Mouse (Mus musculus) CH12.LX (cell line): ENCODE results near the gene Clec2d. TPM values are rescaled to one million over a fixed set of nuclear protein-coding genes. Genes with fewer than 3 reads are reported as not detected.

Source experiments
- DNase-seq: peaks from one replicate; pipeline ENCODE4 v3.0.0-alpha.2; 2013; ENCODE audit errors: extremely low read depth
- H3K27ac ChIP-seq: 2 replicates; pipeline ENCODE4 v1.5.1; 2012; ENCODE audit warnings: low read depth, mild to moderate bottlenecking, control low read depth, moderate library complexity; ENCODE audit not compliant: insufficient read depth
- H3K27me3 ChIP-seq: replicated peaks from 2 replicates; pipeline ENCODE3; 2012; ENCODE audit warnings: inconsistent platforms
- H3K36me3 ChIP-seq, 2 experiments: replicated peaks in 1 of 2; 2 replicates each; pipeline versions ENCODE3 to v1.6.1; 2012; ENCODE audit warnings: inconsistent platforms in 1 of 2, low read length in 1 of 2, mild to moderate bottlenecking in 1 of 2, mixed read lengths in 1 of 2, moderate library complexity in 1 of 2; ENCODE audit not compliant: control insufficient read depth in 1 of 2, insufficient read depth in 1 of 2
- H3K4me1 ChIP-seq, 2 experiments: 2 replicates each; pipeline ENCODE4 v1.6.1; 2012; ENCODE audit warnings: inconsistent platforms in 1 of 2, moderate library complexity in 1 of 2; ENCODE audit not compliant: insufficient read depth in 2 of 2, control insufficient read depth in 1 of 2
- H3K4me2 ChIP-seq: 2 replicates; pipeline ENCODE4 v1.6.1; 2012; ENCODE audit warnings: low read depth, mild to moderate bottlenecking, control low read depth; ENCODE audit not compliant: poor library complexity, insufficient read depth, severe bottlenecking
- H3K4me3 ChIP-seq, 3 experiments: fragments of 150-350 bp in 1 of 3; sonication (generic) in 1 of 3; replicated peaks in 1 of 3; 2 replicates each; pipeline versions ENCODE3 to v1.5.1; 2011 to 2012; ENCODE audit warnings: low read depth in 2 of 3, low read length in 2 of 3, mild to moderate bottlenecking in 2 of 3, moderate library complexity in 2 of 3, control low read depth in 1 of 3, improper control_type of control experiment in 1 of 3, inconsistent platforms in 1 of 3, mixed read lengths in 1 of 3; ENCODE audit not compliant: poor library complexity in 1 of 3
- H3K79me2 ChIP-seq: replicated peaks from 2 replicates; pipeline ENCODE4 v1.6.1; 2012; ENCODE audit warnings: mild to moderate bottlenecking, moderate library complexity; ENCODE audit not compliant: control insufficient read depth, poor library complexity, insufficient read depth, severe bottlenecking; ENCODE audit errors: extremely low read depth
- H3K9ac ChIP-seq: 2 replicates; pipeline ENCODE4 v1.6.1; 2012; ENCODE audit warnings: low read depth, mild to moderate bottlenecking, control low read depth, moderate library complexity; ENCODE audit not compliant: insufficient read depth
- H3K9me3 ChIP-seq: replicated peaks from 2 replicates; pipeline ENCODE3; 2012; ENCODE audit warnings: low read length, inconsistent platforms, mixed read lengths
- BHLHE40 ChIP-seq: IDR thresholded peaks from 2 replicates; pipeline ENCODE4 v1.6.1; 2011; ENCODE audit warnings: mild to moderate bottlenecking, low read depth, low read length, improper control_type of control experiment
- CHD2 ChIP-seq: IDR thresholded peaks from 2 replicates; pipeline ENCODE4 v1.6.1; 2011; ENCODE audit warnings: low read length, improper control_type of control experiment
- E2F4 ChIP-seq: IDR thresholded peaks from 2 replicates; pipeline ENCODE4 v1.6.1; 2011; ENCODE audit warnings: low read depth, low read length, improper control_type of control experiment; ENCODE audit not compliant: insufficient replicate concordance
- EP300 ChIP-seq: IDR thresholded peaks from 2 replicates; pipeline ENCODE4 v1.6.1; 2011; ENCODE audit warnings: low read length, improper control_type of control experiment
- ETS1 ChIP-seq: conservative IDR thresholded peaks from 2 replicates; pipeline ENCODE4 v1.6.1; 2012; ENCODE audit warnings: low read depth, mild to moderate bottlenecking, inconsistent platforms, low read length, improper control_type of control experiment, moderate library complexity
- GABPA ChIP-seq: IDR thresholded peaks from 2 replicates; pipeline ENCODE4 v1.6.1; 2012; ENCODE audit warnings: low read depth, low read length, improper control_type of control experiment, inconsistent platforms; ENCODE audit not compliant: insufficient replicate concordance
- HCFC1 ChIP-seq: IDR thresholded peaks from 2 replicates; pipeline ENCODE4 v1.6.1; 2012; ENCODE audit warnings: low read depth, mild to moderate bottlenecking, inconsistent platforms, low read length, improper control_type of control experiment
- IRF4 ChIP-seq: IDR thresholded peaks from 2 replicates; pipeline ENCODE4 v1.6.1; 2014; ENCODE audit warnings: low read depth, mild to moderate bottlenecking, inconsistent platforms, low read length, improper control_type of control experiment
- JUN ChIP-seq: IDR thresholded peaks from 2 replicates; pipeline ENCODE4 v1.6.1; 2011; ENCODE audit warnings: low read depth, mild to moderate bottlenecking, low read length, improper control_type of control experiment, moderate library complexity; ENCODE audit not compliant: insufficient read depth
- JUND ChIP-seq: conservative IDR thresholded peaks from 2 replicates; pipeline ENCODE4 v1.6.1; 2011; ENCODE audit warnings: low read depth, low read length, improper control_type of control experiment
- MAZ ChIP-seq: IDR thresholded peaks from 2 replicates; pipeline ENCODE4 v1.6.1; 2012; ENCODE audit warnings: low read depth, mild to moderate bottlenecking, inconsistent platforms, low read length, improper control_type of control experiment, moderate library complexity
- MEF2A ChIP-seq: IDR thresholded peaks from 2 replicates; pipeline ENCODE4 v1.6.1; 2014; ENCODE audit warnings: low read depth, mild to moderate bottlenecking, inconsistent platforms, low read length, improper control_type of control experiment, borderline replicate concordance
- MYC ChIP-seq: IDR thresholded peaks from 2 replicates; pipeline ENCODE4 v1.6.1; 2011; ENCODE audit warnings: low read depth, mild to moderate bottlenecking, improper control_type of control experiment, low read length
- NRF1 ChIP-seq: IDR thresholded peaks from 2 replicates; pipeline ENCODE4 v1.6.1; 2014; ENCODE audit warnings: low read depth, mild to moderate bottlenecking, inconsistent platforms, low read length, improper control_type of control experiment, moderate library complexity
- PAX5 ChIP-seq: IDR thresholded peaks from 2 replicates; pipeline ENCODE4 v1.6.1; 2012; ENCODE audit warnings: low read length, inconsistent platforms, mixed read lengths
- POLR2AphosphoS2 ChIP-seq: IDR thresholded peaks from 2 replicates; pipeline ENCODE4 v1.6.1; 2011; ENCODE audit warnings: low read depth, low read length, improper control_type of control experiment
- RAD21 ChIP-seq: IDR thresholded peaks from 2 replicates; pipeline ENCODE4 v1.6.1; 2011; ENCODE audit warnings: low read depth, mild to moderate bottlenecking, low read length, improper control_type of control experiment, moderate library complexity
- RCOR1 ChIP-seq: conservative IDR thresholded peaks from 2 replicates; pipeline ENCODE4 v1.6.1; 2012; ENCODE audit warnings: low read depth, mild to moderate bottlenecking, inconsistent platforms, low read length, improper control_type of control experiment
- SIN3A ChIP-seq: IDR thresholded peaks from 2 replicates; pipeline ENCODE4 v1.6.1; 2012; ENCODE audit warnings: low read length, improper control_type of control experiment, inconsistent platforms
- TBP ChIP-seq: conservative IDR thresholded peaks from 2 replicates; pipeline ENCODE4 v1.6.1; 2011; ENCODE audit warnings: low read depth, low read length, improper control_type of control experiment
- TCF12 ChIP-seq: IDR thresholded peaks from 2 replicates; pipeline ENCODE4 v1.6.1; 2014; ENCODE audit warnings: low read depth, mild to moderate bottlenecking, inconsistent platforms, low read length, improper control_type of control experiment
- ZC3H11A ChIP-seq: IDR thresholded peaks from 2 replicates; pipeline ENCODE4 v1.6.1; 2012; ENCODE audit warnings: low read depth, mild to moderate bottlenecking, inconsistent platforms, low read length, improper control_type of control experiment
- ZMIZ1 ChIP-seq: IDR thresholded peaks from 2 replicates; pipeline ENCODE4 v1.6.1; 2012; ENCODE audit warnings: low read depth, mild to moderate bottlenecking, inconsistent platforms, low read length, improper control_type of control experiment
- dilution Hi-C: fragments of 300-500 bp; cut with MboI; formaldehyde crosslinking; loops from 2 replicates; pipeline ENCODE4 v1.14.3; 2020; ENCODE audit warnings: low sequenced_read_pairs; ENCODE audit not compliant: extremely low pct_unique_long_range_greater_than_20kb, extremely low pct_ligation_motif_present
- in situ Hi-C: fragments of 300-500 bp; cut with MboI; formaldehyde crosslinking; loops from 3 replicates; pipeline ENCODE4 v1.14.3; 2019; ENCODE audit warnings: low sequenced_read_pairs, low pct_ligation_motif_present, low pct_unique_long_range_greater_than_20kb, mixed read lengths
- polyA plus RNA-seq: library from polyadenylated mRNA; unstranded; fragments of >175 nt; gene quantifications from 2 replicates; pipeline ENCODE4 v1.2.1, GENCODE M21; 2012; ENCODE audit warnings: low read depth; ENCODE audit not compliant: insufficient read length
- total RNA-seq, 2 experiments: library from RNA; depleted of rRNA; stranded (reverse); fragments of 300-350 nt in 1 of 2; fragments of >200 nt in 1 of 2; gene quantifications; 2 replicates each; pipeline ENCODE4 v1.2.3; 2012 to 2014

The Clec2d gene
- total and polyA plus RNA-seq, 3 experiments: 5.1 to 50.7 (median 25.9) TPM

DNA sequence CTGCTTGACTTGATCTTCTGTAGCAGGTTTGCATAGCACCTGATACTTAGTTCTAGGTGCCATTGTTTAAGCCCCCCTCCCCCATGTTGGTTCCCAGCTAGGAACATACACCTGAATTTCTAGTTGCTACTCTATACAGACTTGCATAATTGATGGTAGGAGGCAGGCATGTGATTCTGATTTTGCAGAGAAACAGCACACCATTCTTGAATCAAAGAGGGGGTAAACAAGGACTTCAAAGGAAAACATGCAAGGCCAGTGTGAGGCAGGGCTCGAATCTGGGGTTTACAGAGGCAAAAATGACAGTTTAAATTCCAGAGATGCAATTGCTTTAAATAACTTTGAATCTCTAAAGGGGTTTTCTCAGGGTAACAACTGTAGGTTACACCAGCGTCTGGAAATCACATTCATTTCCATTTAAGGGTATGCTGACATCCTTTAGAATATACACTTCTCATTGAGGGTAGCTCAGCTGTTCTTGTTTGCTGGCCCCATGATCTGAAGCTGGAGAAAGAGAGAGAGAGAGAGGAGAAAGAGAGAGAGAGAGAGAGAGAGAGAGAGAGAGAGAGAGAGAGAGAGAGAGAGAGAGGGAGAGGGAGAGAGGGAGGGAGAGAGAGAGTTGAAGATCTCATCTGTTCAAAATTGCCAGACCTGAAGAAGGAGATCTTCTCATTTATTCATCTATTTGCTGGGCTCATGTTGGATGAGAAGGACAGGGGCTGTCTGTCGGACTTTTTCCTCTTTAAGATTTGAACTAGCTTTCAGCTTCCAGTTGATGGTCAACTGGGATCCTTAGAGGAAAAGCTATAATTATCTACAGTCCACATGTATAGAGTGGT lies 48.7 kb downstream of the Clec2d start:
- H3K79me2 ChIP-seq: peaks cover 3% of the 10 kb centered on the region; the same call in 1 of the 2 replicates
- TF ChIP-seq ETS1 (peak; percentile 45; the same call in 1 of the 2 replicates), MEF2A (peak; percentile 78), JUND (0 out of 2 replicates have a peak, but pooled peaks have one; percentile 12), GABPA (no peak), ZC3H11A (no peak), E2F4 (no peak), NRF1 (no peak), JUN (no peak)
- H3K27ac ChIP-seq: peak overlapping the region; percentile 98
- DNase-seq: no peak
- in situ Hi-C loops: no loop called here
- no peak overlapping the region for H3K4me3 ChIP-seq
- H3K27me3 ChIP-seq: no peaks in the 10 kb centered on the region
- peaks cover 35 to 49% of the 10 kb centered on the region in 2 experiments for H3K4me1 ChIP-seq
- dilution Hi-C loops: no loop called here
- peaks cover 9% of the 10 kb centered on the region for H3K9me3 ChIP-seq
- H3K4me2 ChIP-seq: 0 out of 2 replicates have a peak overlapping the region, but pooled peaks have one; percentile 6
- H3K9ac ChIP-seq: peak overlapping the region; percentile 78; the same call in 1 of the 2 replicates
- peaks cover 2 to 11% of the 10 kb centered on the region in 2 experiments for H3K36me3 ChIP-seq

- peaks cover 2 to 11% of the 10 kb centered on the region in 2 experiments for H3K36me3 ChIP-seq
- H3K4me3 ChIP-seq: no peak overlapping the region
- no peak for DNase-seq
These were observed 49.6 kb downstream of the Clec2d start for GRCm38 (mm10) chr6:129229774-129230578.

More at GRCm38 (mm10) chr6:129229774-129230578, 49.6 kb downstream of the Clec2d start:
- H3K9me3 ChIP-seq: peaks cover 9% of the 10 kb centered on the region
- dilution Hi-C loops (no loop called here), in situ Hi-C loops (loop anchor here (5.0 kb wide), 1 partner anchor 48 kb away; the partner anchor contains the start of gene Clec2d)
- peak overlapping the region; percentile 78 for H3K9ac ChIP-seq
- peak overlapping the region; percentile 98 for H3K27ac ChIP-seq
- H3K4me1 ChIP-seq: peaks cover 37 to 55% of the 10 kb centered on the region in 2 experiments
- H3K27me3 ChIP-seq: no peaks in the 10 kb centered on the region
- H3K79me2 ChIP-seq: peaks cover 3% of the 10 kb centered on the region; the same call in 1 of the 2 replicates
- peak; percentile 80 for TF ChIP-seq POLR2AphosphoS2
- TF ChIP-seq MAZ: 0 out of 2 replicates have a peak, but pooled peaks have one; percentile 36
- peak; percentile 54; the same call in 1 of the 2 replicates for TF ChIP-seq TCF12
- no peak; the same call in 1 of the 2 replicates for TF ChIP-seq RCOR1
- no peak for TF ChIP-seq PAX5
- 0 out of 2 replicates have a peak, but pooled peaks have one; percentile 22 for TF ChIP-seq TBP
- TF ChIP-seq EP300: peak; percentile 74
- TF ChIP-seq JUND: peak; percentile 52; the same call in 1 of the 2 replicates
- peak; percentile 97 for TF ChIP-seq BHLHE40
- TF ChIP-seq SIN3A: peak; percentile 65
- peak; percentile 71; the same call in 1 of the 2 replicates for TF ChIP-seq MEF2A
- no peak; the same call in 1 of the 2 replicates for TF ChIP-seq RAD21
- no peak for TF ChIP-seq ZMIZ1
- peak; percentile 76 for TF ChIP-seq ETS1
- 0 out of 2 replicates have a peak, but pooled peaks have one; percentile 44 for TF ChIP-seq MYC
- TF ChIP-seq CHD2: peak; percentile 47; the same call in 1 of the 2 replicates
- 0 out of 2 replicates have a peak, but pooled peaks have one; percentile 14 for TF ChIP-seq HCFC1
- TF ChIP-seq IRF4: peak; percentile 84
- peak overlapping the region; percentile 22; the same call in 1 of the 2 replicates for H3K4me2 ChIP-seq
